Mouse (Mus musculus): Measurements from ENCODE around the gene Irs1. TPM values are rescaled to one million over a fixed set of nuclear protein-coding genes. Genes with fewer than 3 reads are reported as not detected.

Irs1 gene
- polyA plus RNA-seq, 1 experiment from 2014 or later: 13.5 TPM

- no peak overlapping the region for H3K9ac ChIP-seq
- no peaks in the 10 kb centered on the region for H3K27me3 ChIP-seq
- WGBS: 64% methylated on average over 5 of the region's 5 CpGs
- H3K4me3 ChIP-seq: no peak overlapping the region
- H3K4me1 ChIP-seq: peaks cover 6% of the 10 kb centered on the region; the same call in 1 of the 2 replicates
- ATAC-seq (ENCODE audit: insufficient number of reproducible peaks, low FRiP score, low TSS enrichment, low read depth): no peak
- H3K9me3 ChIP-seq: no peaks in the 10 kb centered on the region
- no peak overlapping the region for H3K4me2 ChIP-seq
- H3K36me3 ChIP-seq: peaks cover 21% of the 10 kb centered on the region
- H3K27ac ChIP-seq: no peak overlapping the region
Observed at GRCm38 (mm10) chr1:82272231-82272630, 19.0 kb downstream of the Irs1 start.

- WGBS: 67% methylated on average over 4 of the region's 4 CpGs
Observed at GRCm38 (mm10) chr1:82267547-82267946, 23.7 kb downstream of the Irs1 start.

GRCm38 (mm10) chr1:82262331-82262730, 28.9 kb downstream of the Irs1 start:
- Histone ChIP-seq H3K4me3 (no peak overlapping the region), H3K9me3 (no peaks in the 10 kb centered on the region), H3K4me1 (peaks cover 22% of the 10 kb centered on the region), H3K27ac (no peak overlapping the region), H3K9ac (no peak overlapping the region), H3K27me3 (no peaks in the 10 kb centered on the region), H3K4me2 (no peak overlapping the region), H3K36me3 (no peaks in the 10 kb centered on the region)
- WGBS: 41% methylated on average over 1 of the region's 1 CpGs
- no peak for ATAC-seq (ENCODE audit: insufficient number of reproducible peaks, low FRiP score, low TSS enrichment, low read depth)

More at GRCm38 (mm10) chr1:82267547-82267946, 23.7 kb downstream of the Irs1 start:
- Histone ChIP-seq H3K9ac (no peak overlapping the region), H3K9me3 (no peaks in the 10 kb centered on the region), H3K27me3 (no peaks in the 10 kb centered on the region), H3K4me1 (0 out of 2 replicates have a peak, but pooled peaks cover under 1% of the 10 kb centered on the region), H3K27ac (no peak overlapping the region), H3K36me3 (0 out of 2 replicates have a peak, but pooled peaks cover 6% of the 10 kb centered on the region), H3K4me3 (no peak overlapping the region), H3K4me2 (no peak overlapping the region)
- no peak for ATAC-seq (ENCODE audit: insufficient number of reproducible peaks, low FRiP score, low TSS enrichment, low read depth)

GRCm38 (mm10) chr1:82261638-82262037, 29.6 kb downstream of the Irs1 start:
- 42% methylated on average over 5 of the region's 5 CpGs for WGBS
- Histone ChIP-seq H3K27ac (no peak overlapping the region), H3K4me1 (peaks cover 22% of the 10 kb centered on the region), H3K4me3 (no peak overlapping the region), H3K4me2 (no peak overlapping the region), H3K9me3 (no peaks in the 10 kb centered on the region), H3K9ac (no peak overlapping the region), H3K36me3 (no peaks in the 10 kb centered on the region), H3K27me3 (no peaks in the 10 kb centered on the region)
- no peak for ATAC-seq (ENCODE audit: insufficient number of reproducible peaks, low FRiP score, low TSS enrichment, low read depth)

- peaks cover 22% of the 10 kb centered on the region for H3K4me1 ChIP-seq
- H3K4me3 ChIP-seq: no peak overlapping the region
- no peak overlapping the region for H3K9ac ChIP-seq
- no peak for ATAC-seq (ENCODE audit: insufficient number of reproducible peaks, low FRiP score, low TSS enrichment, low read depth)
- H3K27ac ChIP-seq: no peak overlapping the region
- H3K27me3 ChIP-seq: no peaks in the 10 kb centered on the region
- no peaks in the 10 kb centered on the region for H3K9me3 ChIP-seq
- H3K4me2 ChIP-seq: no peak overlapping the region
- no peaks in the 10 kb centered on the region for H3K36me3 ChIP-seq
- 28% methylated on average over 9 of the region's 9 CpGs for WGBS
Observed at GRCm38 (mm10) chr1:82261053-82261618, 30.1 kb downstream of the Irs1 start.

- Histone ChIP-seq H3K4me3 (no peak overlapping the region), H3K4me2 (no peak overlapping the region), H3K27ac (no peak overlapping the region), H3K9ac (no peak overlapping the region), H3K4me1 (peaks cover 22% of the 10 kb centered on the region), H3K27me3 (no peaks in the 10 kb centered on the region), H3K9me3 (no peaks in the 10 kb centered on the region), H3K36me3 (no peaks in the 10 kb centered on the region)
- WGBS: 53% methylated on average over 3 of the region's 3 CpGs
- no peak for ATAC-seq (ENCODE audit: insufficient number of reproducible peaks, low FRiP score, low TSS enrichment, low read depth)
Observed at GRCm38 (mm10) chr1:82260055-82260454, 31.2 kb downstream of the Irs1 start.

GRCm38 (mm10) chr1:82258331-82258730, 32.9 kb downstream of the Irs1 start:
- Histone ChIP-seq H3K36me3 (0 out of 2 replicates have a peak, but pooled peaks cover under 1% of the 10 kb centered on the region), H3K4me2 (no peak overlapping the region), H3K4me1 (peaks cover 22% of the 10 kb centered on the region), H3K9me3 (no peaks in the 10 kb centered on the region), H3K9ac (no peak overlapping the region), H3K27ac (no peak overlapping the region), H3K27me3 (no peaks in the 10 kb centered on the region), H3K4me3 (no peak overlapping the region)
- WGBS: 17% methylated on average over 7 of the region's 7 CpGs
- ATAC-seq (ENCODE audit: insufficient number of reproducible peaks, low FRiP score, low TSS enrichment, low read depth): no peak

GRCm38 (mm10) chr1:82257457-82257856, 33.8 kb downstream of the Irs1 start:
- no peak for ATAC-seq (ENCODE audit: insufficient number of reproducible peaks, low FRiP score, low TSS enrichment, low read depth)
- Histone ChIP-seq H3K27ac (no peak overlapping the region), H3K4me3 (no peak overlapping the region), H3K4me2 (no peak overlapping the region), H3K4me1 (peaks cover 21% of the 10 kb centered on the region), H3K9me3 (no peaks in the 10 kb centered on the region), H3K9ac (no peak overlapping the region), H3K27me3 (no peaks in the 10 kb centered on the region), H3K36me3 (0 out of 2 replicates have a peak, but pooled peaks cover 3% of the 10 kb centered on the region)
- WGBS: 24% methylated on average over 5 of the region's 5 CpGs

GRCm38 (mm10) chr1:82253789-82254445, 37.3 kb downstream of the Irs1 start:
- 0 out of 2 replicates have a peak, but pooled peaks cover 7% of the 10 kb centered on the region for H3K36me3 ChIP-seq
- no peak overlapping the region for H3K9ac ChIP-seq
- WGBS: 59% methylated on average over 9 of the region's 9 CpGs
- H3K27ac ChIP-seq: no peak overlapping the region
- H3K4me2 ChIP-seq: no peak overlapping the region
- ATAC-seq (ENCODE audit: insufficient number of reproducible peaks, low FRiP score, low TSS enrichment, low read depth): peak; percentile 32
- no peaks in the 10 kb centered on the region for H3K9me3 ChIP-seq
- H3K4me3 ChIP-seq: no peak overlapping the region
- H3K4me1 ChIP-seq: peaks cover 8% of the 10 kb centered on the region
- no peaks in the 10 kb centered on the region for H3K27me3 ChIP-seq

- WGBS: 48% methylated on average over 10 of the region's 10 CpGs
- H3K4me3 ChIP-seq: no peak overlapping the region
- no peaks in the 10 kb centered on the region for H3K9me3 ChIP-seq
- H3K27ac ChIP-seq: no peak overlapping the region
- H3K36me3 ChIP-seq: peaks cover 4% of the 10 kb centered on the region; the same call in 1 of the 2 replicates
- H3K9ac ChIP-seq: no peak overlapping the region
- no peaks in the 10 kb centered on the region for H3K27me3 ChIP-seq
- no peak overlapping the region for H3K4me2 ChIP-seq
- ATAC-seq (ENCODE audit: insufficient number of reproducible peaks, low FRiP score, low TSS enrichment, low read depth): no peak
- peaks cover 14% of the 10 kb centered on the region for H3K4me1 ChIP-seq
Observed at GRCm38 (mm10) chr1:82247221-82247951, 43.8 kb downstream of the Irs1 start.

- H3K4me2 ChIP-seq: no peak overlapping the region
- H3K27me3 ChIP-seq: no peaks in the 10 kb centered on the region
- peaks cover 14% of the 10 kb centered on the region for H3K4me1 ChIP-seq
- no peak for ATAC-seq (ENCODE audit: insufficient number of reproducible peaks, low FRiP score, low TSS enrichment, low read depth)
- H3K9ac ChIP-seq: no peak overlapping the region
- WGBS: 33% methylated on average over 5 of the region's 5 CpGs
- H3K9me3 ChIP-seq: no peaks in the 10 kb centered on the region
- H3K4me3 ChIP-seq: no peak overlapping the region
- peaks cover 7% of the 10 kb centered on the region; the same call in 1 of the 2 replicates for H3K36me3 ChIP-seq
- H3K27ac ChIP-seq: peak overlapping the region; percentile 38; the same call in 1 of the 2 replicates
Observed at GRCm38 (mm10) chr1:82245002-82245401, 46.2 kb downstream of the Irs1 start.
